Mouse (Mus musculus): ENCODE measurements around the gene Fau.
A peak's percentile ranks its signal among the peaks of the same experiment; 100 is the strongest.

Fau gene

GRCm38 (mm10) chr19:6084478-6085248 lies 27.0 kb downstream of the Fau start, which contains the start of the genes Zfpl1 and Cdca5:
Gene Zfpl1 (minus strand): TSS chr19:6084956.
Gene Cdca5 (plus strand): TSS chr19:6084983.
- peak; percentile 83; the same call in 1 of the 2 replicates for TF ChIP-seq GATA4 (IDR thresholded peaks at IDR 0.05; ENCODE audit: insufficient replicate concordance, low read length)

DNA sequence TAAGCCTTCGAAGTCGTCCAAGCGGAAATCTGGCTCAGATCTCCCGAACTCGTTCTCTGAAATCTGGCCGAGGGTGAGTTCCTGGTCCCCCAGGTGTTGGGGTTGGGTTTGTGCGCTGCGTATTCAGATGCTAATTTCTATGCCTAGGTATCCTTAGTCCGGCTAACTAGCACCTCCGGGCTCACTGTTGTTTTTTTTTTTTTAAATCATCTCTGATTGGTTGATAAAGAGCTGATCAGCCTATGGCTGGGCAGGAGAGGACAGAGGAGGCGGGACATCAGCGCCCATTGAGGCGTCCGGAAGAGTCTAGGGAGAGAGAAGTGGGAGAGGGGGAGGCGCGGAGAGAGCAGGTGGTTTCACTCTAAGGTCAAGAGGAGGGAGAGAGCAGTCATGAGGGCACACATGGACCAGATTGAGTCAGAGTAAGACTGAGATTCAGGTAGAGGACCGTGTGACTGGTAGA lies 27.8 kb downstream of the Fau start:
- no peak for TF ChIP-seq GATA4 (IDR thresholded peaks at IDR 0.05; ENCODE audit: insufficient replicate concordance, low read length)

GRCm38 (mm10) chr19:6088841-6089240 lies 31.2 kb downstream of the Fau start:
- no peak for TF ChIP-seq GATA4 (IDR thresholded peaks at IDR 0.05; ENCODE audit: insufficient replicate concordance, low read length)

DNA sequence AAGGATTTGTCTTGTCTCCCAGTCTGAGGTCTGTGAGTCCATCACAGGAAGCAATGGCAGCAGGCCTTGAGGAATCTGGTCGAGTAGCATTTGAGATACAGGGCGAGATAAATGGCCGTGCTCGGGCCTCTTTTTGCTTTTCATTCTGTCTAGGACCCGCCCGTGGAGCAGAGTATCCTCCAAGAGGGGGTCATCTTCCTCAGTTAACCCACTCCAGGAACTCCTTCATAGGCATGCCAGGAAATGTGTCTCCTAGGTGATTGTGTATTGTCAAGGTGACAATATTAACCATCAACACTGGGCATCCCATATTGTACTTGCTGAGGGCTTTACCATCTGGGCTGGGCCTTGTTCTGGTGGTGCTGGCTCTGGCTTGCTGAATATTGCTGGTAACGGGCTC lies 36.5 kb downstream of the Fau start, which contains the start of gene AC131692.1:
TSS of gene AC131692.1 (plus strand) at position 301 of the 400 bp plus-strand sequence.
- no peak for TF ChIP-seq GATA4 (IDR thresholded peaks at IDR 0.05; ENCODE audit: insufficient replicate concordance, low read length)

GRCm38 (mm10) chr19:6097847-6098246 lies 40.2 kb downstream of the Fau start:
- no peak for TF ChIP-seq GATA4 (IDR thresholded peaks at IDR 0.05; ENCODE audit: insufficient replicate concordance, low read length)

DNA sequence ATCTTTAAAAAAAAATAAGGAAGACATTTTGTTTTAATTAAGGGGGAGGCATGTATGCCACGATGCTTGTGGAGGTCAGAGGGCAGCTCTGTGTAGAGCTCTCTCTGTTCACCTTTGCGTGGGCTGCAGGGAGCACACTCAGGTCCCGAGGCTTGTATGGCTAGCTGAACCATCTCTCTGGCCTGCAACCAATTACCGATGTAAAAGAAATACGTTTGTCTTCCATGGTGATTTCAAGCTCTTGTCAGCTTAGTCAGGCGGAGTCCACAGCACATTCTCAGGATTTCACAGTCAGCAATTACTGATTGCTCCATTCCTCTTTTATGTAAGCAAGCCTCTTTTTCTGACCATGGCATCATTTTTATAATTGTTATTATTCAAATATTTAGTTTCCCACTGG lies 43.5 kb downstream of the Fau start:
- TF ChIP-seq GATA4 (IDR thresholded peaks at IDR 0.05; ENCODE audit: insufficient replicate concordance, low read length): no peak

GRCm38 (mm10) chr19:6102169-6102853 lies 44.7 kb downstream of the Fau start:
- TF ChIP-seq GATA4 (IDR thresholded peaks at IDR 0.05; ENCODE audit: insufficient replicate concordance, low read length): no peak

DNA sequence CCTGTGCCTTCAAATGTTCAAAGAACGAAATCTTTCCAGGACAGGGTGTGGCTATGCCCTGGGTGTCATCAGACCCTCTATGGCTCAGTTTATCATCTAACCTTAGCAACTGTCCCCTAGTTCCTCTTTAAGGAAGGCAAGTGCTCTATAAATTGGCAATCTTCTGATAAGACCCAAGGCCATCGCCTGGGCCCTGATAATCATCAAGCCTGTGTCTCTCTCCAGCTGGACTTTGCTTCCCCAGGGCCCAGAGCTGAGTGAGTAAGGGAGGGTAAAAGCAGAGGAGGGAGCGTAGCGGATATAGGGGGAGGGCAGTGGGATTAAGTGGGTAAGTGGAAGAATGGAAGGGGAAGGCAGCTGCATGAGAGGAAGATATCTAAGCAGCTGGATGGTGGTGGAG lies 46.8 kb downstream of the Fau start:
- no peak for TF ChIP-seq GATA4 (IDR thresholded peaks at IDR 0.05; ENCODE audit: insufficient replicate concordance, low read length)

DNA sequence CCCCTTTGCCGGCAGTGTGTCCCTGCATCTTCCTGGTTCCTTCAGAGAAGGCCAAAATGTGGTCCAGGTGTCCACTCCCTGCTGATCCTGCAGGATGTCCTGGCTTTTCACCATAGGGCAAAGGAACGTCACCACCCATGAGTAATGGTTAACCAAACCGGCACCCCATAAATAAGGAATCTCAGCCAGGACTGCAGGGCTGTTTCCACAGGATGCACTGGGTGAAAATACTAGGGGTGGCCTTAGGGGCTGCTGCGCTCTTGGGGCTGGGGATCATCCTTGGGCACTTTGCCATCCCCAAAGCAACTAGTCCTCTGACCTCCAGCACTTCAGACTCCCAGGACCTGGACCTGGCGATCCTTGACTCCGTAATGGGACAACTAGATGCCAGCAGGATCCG lies 47.9 kb downstream of the Fau start, which contains the start of gene Naaladl1:
TSS of gene Naaladl1 (plus strand) at position 197 of the 400 bp plus-strand sequence.
- no peak for TF ChIP-seq GATA4 (IDR thresholded peaks at IDR 0.05; ENCODE audit: insufficient replicate concordance, low read length)

All from liver, adult (tissue).